Mouse (Mus musculus): ENCODE data around the gene Slc25a26. TPM values are rescaled to one million over a fixed set of nuclear protein-coding genes. Genes with fewer than 3 reads are reported as not detected.

The Slc25a26 gene
- polyA plus RNA-seq, 1 experiment from 2014 or later, result 6.8 TPM

GRCm38 (mm10) chr6:94561346-94561745 lies 61.2 kb downstream of the Slc25a26 start:
- no peaks in the 10 kb centered on the region for H3K9me3 ChIP-seq (replicated peaks)
- WGBS, result 69% methylated on average over 1 of the region's 1 CpGs
- ATAC-seq (ENCODE audit: low FRiP score), result no peak

GRCm38 (mm10) chr6:94563203-94563940 lies 63.2 kb downstream of the Slc25a26 start:
- Histone ChIP-seq H3K4me2 (replicated peaks) (no peak overlapping the region), H3K27ac (no peak overlapping the region), H3K4me3 (no peak overlapping the region), H3K4me1 (no peaks in the 10 kb centered on the region), H3K27me3 (no peaks in the 10 kb centered on the region), H3K9me3 (replicated peaks) (no peaks in the 10 kb centered on the region), H3K36me3 (no peaks in the 10 kb centered on the region), H3K9ac (no peak overlapping the region)
- 64% methylated on average over 8 of the region's 8 CpGs for WGBS
- ATAC-seq (ENCODE audit: low FRiP score), result no peak

More at GRCm38 (mm10) chr6:94561346-94561745, 61.2 kb downstream of the Slc25a26 start:
- Histone ChIP-seq H3K36me3 (no peaks in the 10 kb centered on the region), H3K9ac (no peak overlapping the region), H3K27me3 (no peaks in the 10 kb centered on the region), H3K4me2 (replicated peaks) (no peak overlapping the region), H3K4me3 (no peak overlapping the region), H3K27ac (no peak overlapping the region), H3K4me1 (no peaks in the 10 kb centered on the region)

- Histone ChIP-seq H3K27ac (no peak overlapping the region), H3K9me3 (replicated peaks) (no peaks in the 10 kb centered on the region), H3K36me3 (no peaks in the 10 kb centered on the region), H3K9ac (no peak overlapping the region), H3K4me1 (no peaks in the 10 kb centered on the region), H3K27me3 (no peaks in the 10 kb centered on the region), H3K4me3 (no peak overlapping the region), H3K4me2 (replicated peaks) (no peak overlapping the region)
- ATAC-seq (ENCODE audit: low FRiP score), result no peak
- WGBS, result 95% methylated on average over 2 of the region's 2 CpGs
These were observed 65.6 kb downstream of the Slc25a26 start for GRCm38 (mm10) chr6:94565766-94566165.

GRCm38 (mm10) chr6:94568040-94568439 lies 67.9 kb downstream of the Slc25a26 start:
- no peak overlapping the region for H3K27ac ChIP-seq
- no peak overlapping the region for H3K4me2 ChIP-seq (replicated peaks)
- WGBS, result 91% methylated on average over 2 of the region's 2 CpGs
- no peaks in the 10 kb centered on the region for H3K9me3 ChIP-seq (replicated peaks)
- H3K4me1 ChIP-seq, result no peaks in the 10 kb centered on the region
- H3K36me3 ChIP-seq, result no peaks in the 10 kb centered on the region
- no peak overlapping the region for H3K9ac ChIP-seq
- H3K27me3 ChIP-seq, result no peaks in the 10 kb centered on the region
- ATAC-seq (ENCODE audit: low FRiP score), result no peak
- H3K4me3 ChIP-seq, result no peak overlapping the region

GRCm38 (mm10) chr6:94575526-94576166 lies 75.5 kb downstream of the Slc25a26 start:
- H3K9me3 ChIP-seq (replicated peaks), result no peaks in the 10 kb centered on the region
- no peak for ATAC-seq (ENCODE audit: low FRiP score)
- H3K27me3 ChIP-seq, result no peaks in the 10 kb centered on the region
- 37% methylated on average over 9 of the region's 9 CpGs for WGBS
- H3K36me3 ChIP-seq, result no peaks in the 10 kb centered on the region
- peak overlapping the region; percentile 40; the same call in 1 of the 2 replicates for H3K27ac ChIP-seq
- H3K4me2 ChIP-seq (replicated peaks), result peak overlapping the region; percentile 9; the same call in 1 of the 2 replicates
- H3K9ac ChIP-seq, result no peak overlapping the region
- peaks cover 22% of the 10 kb centered on the region for H3K4me1 ChIP-seq
- no peak overlapping the region for H3K4me3 ChIP-seq

- H3K27ac ChIP-seq, result peak overlapping the region; percentile 49; the same call in 1 of the 2 replicates
- no peaks in the 10 kb centered on the region for H3K9me3 ChIP-seq (replicated peaks)
- peak; percentile 89 for ATAC-seq (ENCODE audit: low FRiP score)
- H3K4me3 ChIP-seq, result no peak overlapping the region
- no peaks in the 10 kb centered on the region for H3K36me3 ChIP-seq
- H3K27me3 ChIP-seq, result no peaks in the 10 kb centered on the region
- no peak overlapping the region for H3K9ac ChIP-seq
- H3K4me1 ChIP-seq, result peaks cover 25% of the 10 kb centered on the region
- 28% methylated on average over 8 of the region's 8 CpGs for whole genome bisulfite sequencing
- H3K4me2 ChIP-seq (replicated peaks), result no peak overlapping the region
These were observed 77.9 kb downstream of the Slc25a26 start for GRCm38 (mm10) chr6:94577991-94578390.

- no peak overlapping the region for H3K4me2 ChIP-seq (replicated peaks)
- H3K36me3 ChIP-seq, result no peaks in the 10 kb centered on the region
- no peak overlapping the region for H3K9ac ChIP-seq
- ATAC-seq (ENCODE audit: low FRiP score), result no peak
- WGBS, result 88% methylated on average over 9 of the region's 9 CpGs
- H3K9me3 ChIP-seq (replicated peaks), result no peaks in the 10 kb centered on the region
- H3K27me3 ChIP-seq, result no peaks in the 10 kb centered on the region
- H3K4me3 ChIP-seq, result no peak overlapping the region
- H3K27ac ChIP-seq, result no peak overlapping the region
- H3K4me1 ChIP-seq, result peaks cover 11% of the 10 kb centered on the region
These were observed 81.9 kb downstream of the Slc25a26 start for GRCm38 (mm10) chr6:94582055-94582454.

- Histone ChIP-seq H3K27me3 (no peaks in the 10 kb centered on the region), H3K9me3 (replicated peaks) (no peaks in the 10 kb centered on the region), H3K36me3 (no peaks in the 10 kb centered on the region), H3K4me2 (replicated peaks) (no peak overlapping the region), H3K4me3 (no peak overlapping the region), H3K9ac (no peak overlapping the region), H3K27ac (no peak overlapping the region), H3K4me1 (peaks cover 2% of the 10 kb centered on the region; the same call in 1 of the 2 replicates)
- WGBS, result 92% methylated on average over 9 of the region's 9 CpGs
- no peak for ATAC-seq (ENCODE audit: low FRiP score)
These were observed 84.1 kb downstream of the Slc25a26 start for GRCm38 (mm10) chr6:94584147-94584695.

- Histone ChIP-seq H3K9me3 (replicated peaks) (no peaks in the 10 kb centered on the region), H3K36me3 (no peaks in the 10 kb centered on the region), H3K9ac (no peak overlapping the region), H3K27me3 (no peaks in the 10 kb centered on the region), H3K4me1 (peaks cover 2% of the 10 kb centered on the region; the same call in 1 of the 2 replicates), H3K4me2 (replicated peaks) (no peak overlapping the region), H3K4me3 (no peak overlapping the region), H3K27ac (no peak overlapping the region)
- WGBS, result 91% methylated on average over 4 of the region's 4 CpGs
- no peak for ATAC-seq (ENCODE audit: low FRiP score)
These were observed 84.8 kb downstream of the Slc25a26 start for GRCm38 (mm10) chr6:94584976-94585375.

GRCm38 (mm10) chr6:94588365-94588764 lies 88.2 kb downstream of the Slc25a26 start:
- whole genome bisulfite sequencing, result 79% methylated on average over 4 of the region's 4 CpGs
- Histone ChIP-seq H3K36me3 (no peaks in the 10 kb centered on the region), H3K4me3 (no peak overlapping the region), H3K4me1 (peaks cover 7% of the 10 kb centered on the region), H3K9ac (no peak overlapping the region), H3K4me2 (replicated peaks) (no peak overlapping the region), H3K27me3 (no peaks in the 10 kb centered on the region), H3K9me3 (replicated peaks) (no peaks in the 10 kb centered on the region), H3K27ac (no peak overlapping the region)
- no peak for ATAC-seq (ENCODE audit: low FRiP score)

- no peak overlapping the region for H3K9ac ChIP-seq
- no peaks in the 10 kb centered on the region for H3K36me3 ChIP-seq
- 50% methylated on average over 8 of the region's 8 CpGs for WGBS
- H3K27me3 ChIP-seq, result no peaks in the 10 kb centered on the region
- no peak for ATAC-seq (ENCODE audit: low FRiP score)
- H3K4me3 ChIP-seq, result no peak overlapping the region
- H3K27ac ChIP-seq, result no peak overlapping the region
- H3K9me3 ChIP-seq (replicated peaks), result no peaks in the 10 kb centered on the region
- H3K4me1 ChIP-seq, result peaks cover 11% of the 10 kb centered on the region
- no peak overlapping the region for H3K4me2 ChIP-seq (replicated peaks)
These were observed 92.1 kb downstream of the Slc25a26 start for GRCm38 (mm10) chr6:94592243-94592642.

- H3K4me3 ChIP-seq, result no peak overlapping the region
- H3K9me3 ChIP-seq (replicated peaks), result no peaks in the 10 kb centered on the region
- 19% methylated on average over 4 of the region's 4 CpGs for WGBS
- peak; percentile 68 for ATAC-seq (ENCODE audit: low FRiP score)
- H3K9ac ChIP-seq, result no peak overlapping the region; the same call in 1 of the 2 replicates
- no peaks in the 10 kb centered on the region for H3K36me3 ChIP-seq
- H3K4me1 ChIP-seq, result peaks cover 15% of the 10 kb centered on the region
- no peaks in the 10 kb centered on the region for H3K27me3 ChIP-seq
- no peak overlapping the region for H3K4me2 ChIP-seq (replicated peaks)
- H3K27ac ChIP-seq, result peak overlapping the region; percentile 30; the same call in 1 of the 2 replicates
These were observed 92.6 kb downstream of the Slc25a26 start for GRCm38 (mm10) chr6:94592710-94593109.

Data from hindbrain, embryonic 12.5 days (tissue).